Mouse (Mus musculus) heart, embryonic 16.5 days (tissue): ENCODE measurements at regions not wholly inside any gene's neighbourhood (a gene's known extent, or its start where the extent isn't known, plus 50 kb on each side); places are given as distances from the start of the nearest gene placed in this dataset.
"Not testable (repeated sequence)": the region's sequence is repeated elsewhere in the genome, so short reads cannot be mapped to it uniquely, and the experiment has no call there.

Source experiments
- ATAC-seq: fragments of 200-750 bp; cut with Nextera tagmentation; replicated peaks from 2 replicates; pipeline ENCODE4 v1.8.0; 2017; ENCODE audit warnings: moderate number of reproducible peaks; ENCODE audit not compliant: insufficient read depth, low FRiP score; ENCODE audit errors: extremely low read depth
- H3K27ac ChIP-seq: fragments of 300-500 bp; sonication (generic); 2 replicates; pipeline ENCODE4 v1.5.1; 2014; ENCODE audit warnings: mild to moderate bottlenecking, low read length, control low read depth, moderate library complexity
- H3K27me3 ChIP-seq: fragments of 300-500 bp; sonication (generic); 2 replicates; pipeline ENCODE4 v1.6.1; 2014; ENCODE audit warnings: low read length, mixed read lengths; ENCODE audit not compliant: control insufficient read depth, insufficient read depth
- H3K36me3 ChIP-seq: fragments of 300-500 bp; sonication (generic); 2 replicates; pipeline ENCODE4 v1.6.1; 2014; ENCODE audit not compliant: control insufficient read depth, insufficient read depth
- H3K4me1 ChIP-seq: fragments of 300-500 bp; sonication (generic); 2 replicates; pipeline ENCODE4 v1.6.1; 2014; ENCODE audit warnings: low read length, mixed read lengths; ENCODE audit not compliant: control insufficient read depth, insufficient read depth
- H3K4me2 ChIP-seq: fragments of 300-500 bp; sonication (generic); 2 replicates; pipeline ENCODE4 v1.6.1; 2014; ENCODE audit warnings: low read depth, mild to moderate bottlenecking, control low read depth, low read length
- H3K4me3 ChIP-seq: fragments of 300-500 bp; sonication (generic); 2 replicates; pipeline ENCODE4 v1.5.1; 2014; ENCODE audit warnings: mild to moderate bottlenecking, control low read depth, low read length
- H3K9ac ChIP-seq: fragments of 300-500 bp; sonication (generic); 2 replicates; pipeline ENCODE4 v1.6.1; 2014; ENCODE audit warnings: low read length, control low read depth
- H3K9me3 ChIP-seq: fragments of 300-500 bp; sonication (generic); replicated peaks from 2 replicates; pipeline ENCODE4 v1.6.1; 2016; ENCODE audit warnings: low read length; ENCODE audit not compliant: control insufficient read depth
- WGBS: fragments of 180-500 bp; shearing (Covaris S2); extraction: QIAGEN DNeasy Blood & Tissue Kit; methylation state at CpG from one replicate; pipeline ENCODE4 v1.1.7; 2014; 5-methylcytosine and 5-hydroxymethylcytosine counted together

DNA sequence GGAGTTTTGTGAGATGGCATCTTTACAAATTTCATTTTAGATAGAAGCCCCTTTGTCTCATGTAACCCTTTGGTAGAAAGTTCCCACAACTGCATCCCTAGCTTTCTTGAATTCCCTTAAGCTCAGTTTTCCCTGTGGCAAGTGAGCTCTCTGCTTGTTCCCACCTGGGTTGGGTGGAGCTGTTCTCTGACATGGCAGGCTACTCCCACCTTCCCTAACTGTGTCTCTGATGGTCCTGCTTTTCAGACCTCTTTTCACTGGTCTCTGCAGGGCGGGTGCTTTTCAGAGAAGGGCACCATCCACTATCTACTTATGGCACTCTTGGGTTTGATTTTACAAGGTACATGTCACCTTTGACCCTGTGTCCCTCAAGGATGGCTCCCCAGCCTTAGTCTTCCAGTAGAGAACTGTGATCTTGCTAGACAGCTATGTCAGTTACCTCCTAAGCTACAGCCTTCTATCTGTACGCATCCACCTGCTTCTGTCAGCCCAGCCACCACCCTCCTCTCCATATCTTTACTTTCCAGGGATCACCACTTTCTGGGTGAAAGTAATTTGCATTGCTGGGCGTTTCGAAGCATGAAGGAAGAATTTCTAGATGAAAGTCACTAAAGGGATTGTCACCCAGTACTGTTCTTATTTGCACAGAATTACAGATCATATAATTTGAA, 302.1 kb upstream of the Tbl1xr1 start:
- Histone ChIP-seq H3K36me3 (no peaks in the 10 kb centered on the region), H3K4me2 (no peak overlapping the region), H3K4me1 (peaks cover 10% of the 10 kb centered on the region), H3K4me3 (no peak overlapping the region), H3K27me3 (no peaks in the 10 kb centered on the region), H3K27ac (no peak overlapping the region), H3K9me3 (no peaks in the 10 kb centered on the region), H3K9ac (no peak overlapping the region)
- 79% methylated on average over 4 of the region's 4 CpGs for WGBS
- ATAC-seq, result no peak

DNA sequence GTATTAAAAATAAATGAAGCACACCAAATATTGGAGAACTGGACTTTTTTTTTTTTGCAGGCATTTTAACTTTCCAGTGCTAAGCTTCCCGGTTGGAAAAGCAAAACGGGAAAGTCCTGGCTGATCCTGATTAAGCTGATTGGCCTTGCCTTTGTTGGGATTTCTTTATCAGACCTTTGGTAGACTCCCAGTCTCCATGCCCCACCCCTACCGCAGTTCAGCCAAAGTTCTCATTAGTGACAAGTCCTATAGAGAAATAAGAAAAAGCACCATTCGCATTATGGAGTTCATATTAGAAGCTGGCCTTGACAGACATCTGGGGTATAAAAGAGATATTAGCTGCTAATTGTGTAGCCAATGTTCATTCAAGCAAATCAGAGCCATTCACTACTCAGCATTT, 297.7 kb upstream of the Tbl1xr1 start:
- Histone ChIP-seq H3K9ac (no peak overlapping the region), H3K27me3 (no peaks in the 10 kb centered on the region), H3K27ac (no peak overlapping the region), H3K4me1 (no peaks in the 10 kb centered on the region), H3K4me3 (no peak overlapping the region), H3K36me3 (no peaks in the 10 kb centered on the region), H3K4me2 (no peak overlapping the region), H3K9me3 (no peaks in the 10 kb centered on the region)
- no peak for ATAC-seq
- WGBS, result 50% methylated on average over 4 of the region's 4 CpGs

DNA sequence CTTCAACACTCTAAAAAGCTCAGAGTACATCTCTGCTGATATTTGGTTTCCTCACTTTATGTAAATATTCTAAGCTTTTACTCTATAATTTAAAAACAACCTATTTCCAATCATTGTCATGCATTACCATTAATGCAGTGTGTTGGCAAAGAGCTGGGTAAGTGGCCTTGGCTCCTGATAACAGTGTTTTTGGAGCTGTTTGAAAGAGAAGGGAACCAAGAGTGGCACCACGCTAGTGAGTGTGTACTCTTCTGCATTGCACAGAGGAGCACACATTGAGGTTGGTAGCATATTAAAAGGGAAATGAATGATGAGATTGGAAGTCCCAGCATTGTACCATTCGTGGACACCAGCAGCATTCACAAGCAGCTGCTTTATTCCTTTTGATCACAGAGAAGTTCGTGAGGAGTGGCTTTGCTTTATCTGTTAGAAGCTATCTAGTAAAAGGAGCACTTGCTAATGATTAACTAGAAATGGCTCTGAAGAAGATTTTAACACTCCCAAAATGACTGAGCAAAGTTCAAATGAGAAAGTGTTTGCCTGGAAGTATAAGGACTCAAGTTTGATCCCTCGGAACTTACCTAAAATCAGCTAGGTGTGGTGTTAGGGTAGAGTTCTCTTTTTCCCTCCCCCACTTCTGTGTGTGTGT, 284.3 kb upstream of the Tbl1xr1 start:
- Histone ChIP-seq H3K4me3 (no peak overlapping the region), H3K36me3 (no peaks in the 10 kb centered on the region), H3K27me3 (no peaks in the 10 kb centered on the region), H3K4me1 (no peaks in the 10 kb centered on the region), H3K9ac (no peak overlapping the region), H3K4me2 (no peak overlapping the region), H3K27ac (no peak overlapping the region), H3K9me3 (no peaks in the 10 kb centered on the region)
- ATAC-seq, result no peak
- WGBS, result 72% methylated on average over 4 of the region's 4 CpGs

DNA sequence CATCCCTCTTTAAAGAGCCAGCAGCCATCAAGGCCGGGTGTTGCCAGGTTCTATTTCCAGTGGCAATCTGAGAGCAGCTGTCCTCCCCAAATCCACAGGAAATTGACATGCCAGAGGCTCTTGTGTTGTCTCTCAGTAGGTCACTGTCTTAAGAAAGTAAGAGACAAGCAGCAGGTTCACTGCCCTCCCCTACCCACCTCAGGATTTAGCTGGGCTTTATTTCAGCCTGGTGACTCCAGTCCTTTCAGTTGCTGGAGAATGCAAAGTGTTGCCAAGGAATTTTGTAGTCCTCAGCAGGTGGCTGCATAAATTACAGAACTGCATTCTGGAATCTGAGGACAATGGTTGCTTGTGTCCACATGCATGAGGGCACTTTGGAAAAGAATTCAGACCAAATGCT, 278.3 kb upstream of the Tbl1xr1 start:
- no peak for ATAC-seq
- 50% methylated on average over 1 of the region's 1 CpGs for WGBS
- no peak overlapping the region for H3K27ac ChIP-seq
- H3K9ac ChIP-seq, result no peak overlapping the region
- no peaks in the 10 kb centered on the region for H3K4me1 ChIP-seq
- no peaks in the 10 kb centered on the region for H3K9me3 ChIP-seq
- no peaks in the 10 kb centered on the region for H3K27me3 ChIP-seq
- no peak overlapping the region for H3K4me2 ChIP-seq
- no peak overlapping the region for H3K4me3 ChIP-seq
- no peaks in the 10 kb centered on the region for H3K36me3 ChIP-seq

DNA sequence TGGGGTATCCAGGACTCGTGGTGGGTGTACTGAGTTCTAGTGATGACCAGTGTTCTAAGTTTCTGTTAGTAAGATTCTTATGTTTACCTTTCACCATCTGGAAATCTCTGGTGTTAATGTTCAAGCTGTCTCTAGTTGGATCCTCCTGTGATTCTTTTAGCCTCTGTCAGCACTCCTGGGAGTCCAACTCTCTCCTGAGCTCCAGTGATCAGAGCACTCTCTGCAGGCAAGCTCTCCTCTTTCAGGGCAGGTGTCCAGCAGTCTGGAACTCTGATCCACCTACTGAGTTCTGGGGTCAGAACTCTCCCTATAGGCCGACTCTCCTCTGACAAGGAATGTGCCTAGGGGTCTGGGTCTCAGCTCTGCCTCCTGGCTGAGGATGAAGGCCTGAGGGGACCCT, 272.6 kb upstream of the Tbl1xr1 start:
- not testable (repeated sequence) for H3K36me3 ChIP-seq, H3K9ac ChIP-seq, ATAC-seq, H3K4me3 ChIP-seq, H3K27ac ChIP-seq, H3K27me3 ChIP-seq, H3K9me3 ChIP-seq, H3K4me2 ChIP-seq, H3K4me1 ChIP-seq
- WGBS, result 83% methylated on average over 2 of the region's 2 CpGs

DNA sequence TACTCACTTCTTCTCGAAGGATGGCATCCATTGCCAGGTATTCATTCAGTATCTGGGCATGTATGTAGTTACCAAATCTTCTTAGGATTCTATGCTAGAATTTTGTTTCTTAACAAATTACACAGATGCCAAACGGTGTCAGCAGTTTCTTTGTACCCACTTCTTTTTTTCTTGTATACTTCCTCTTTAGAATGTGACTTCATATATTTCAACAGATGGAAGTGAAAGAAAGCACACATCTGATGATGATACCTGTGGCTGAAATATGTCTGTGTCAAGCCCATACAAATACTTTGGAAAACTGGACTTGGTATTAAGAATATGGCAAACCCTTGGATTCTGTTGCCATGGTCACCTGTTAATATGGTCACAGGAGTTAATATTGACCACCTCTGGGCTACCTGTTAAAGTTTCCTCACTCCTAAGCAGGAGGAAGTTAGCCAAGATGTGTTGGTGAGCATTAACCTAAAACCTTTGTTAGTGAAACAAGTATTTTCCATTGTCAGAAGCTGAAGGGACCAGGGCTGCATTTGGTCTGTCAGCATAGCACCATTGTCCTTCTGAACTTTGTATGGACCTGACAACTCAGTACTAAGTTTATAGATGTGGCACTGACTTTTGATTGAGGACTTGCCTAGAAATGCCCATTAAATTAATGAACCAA, 269.8 kb upstream of the Tbl1xr1 start:
- no peak for ATAC-seq
- 81% methylated on average over 2 of the region's 2 CpGs for WGBS
- H3K36me3 ChIP-seq, result no peaks in the 10 kb centered on the region
- no peaks in the 10 kb centered on the region for H3K9me3 ChIP-seq
- no peak overlapping the region for H3K27ac ChIP-seq
- no peaks in the 10 kb centered on the region for H3K27me3 ChIP-seq
- H3K4me3 ChIP-seq, result no peak overlapping the region
- no peaks in the 10 kb centered on the region for H3K4me1 ChIP-seq
- no peak overlapping the region for H3K9ac ChIP-seq
- H3K4me2 ChIP-seq, result no peak overlapping the region

DNA sequence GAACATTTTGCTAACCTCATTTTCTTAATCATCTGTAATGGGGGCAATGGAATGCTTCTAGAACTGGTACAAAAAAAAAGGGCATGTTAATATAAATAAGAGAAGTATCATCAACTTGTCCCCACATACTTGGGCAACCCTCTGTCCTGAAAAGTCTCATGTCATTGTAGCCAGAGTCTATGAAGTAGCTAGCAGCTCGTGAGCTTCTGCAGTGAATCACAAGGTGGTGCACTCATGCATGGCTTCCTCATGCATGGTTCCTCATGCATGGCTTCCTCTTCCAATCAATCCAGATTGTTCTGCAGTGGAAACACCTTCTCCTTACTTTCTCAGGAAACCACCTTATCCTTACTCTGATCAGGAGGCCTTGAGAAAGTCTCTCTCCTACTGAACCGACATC, 267.9 kb upstream of the Tbl1xr1 start:
- Histone ChIP-seq H3K9ac (no peak overlapping the region), H3K9me3 (no peaks in the 10 kb centered on the region), H3K27ac (no peak overlapping the region), H3K4me1 (no peaks in the 10 kb centered on the region), H3K27me3 (no peaks in the 10 kb centered on the region), H3K4me3 (no peak overlapping the region), H3K4me2 (no peak overlapping the region), H3K36me3 (no peaks in the 10 kb centered on the region)
- WGBS, result 66% methylated on average over 2 of the region's 2 CpGs
- ATAC-seq, result no peak

DNA sequence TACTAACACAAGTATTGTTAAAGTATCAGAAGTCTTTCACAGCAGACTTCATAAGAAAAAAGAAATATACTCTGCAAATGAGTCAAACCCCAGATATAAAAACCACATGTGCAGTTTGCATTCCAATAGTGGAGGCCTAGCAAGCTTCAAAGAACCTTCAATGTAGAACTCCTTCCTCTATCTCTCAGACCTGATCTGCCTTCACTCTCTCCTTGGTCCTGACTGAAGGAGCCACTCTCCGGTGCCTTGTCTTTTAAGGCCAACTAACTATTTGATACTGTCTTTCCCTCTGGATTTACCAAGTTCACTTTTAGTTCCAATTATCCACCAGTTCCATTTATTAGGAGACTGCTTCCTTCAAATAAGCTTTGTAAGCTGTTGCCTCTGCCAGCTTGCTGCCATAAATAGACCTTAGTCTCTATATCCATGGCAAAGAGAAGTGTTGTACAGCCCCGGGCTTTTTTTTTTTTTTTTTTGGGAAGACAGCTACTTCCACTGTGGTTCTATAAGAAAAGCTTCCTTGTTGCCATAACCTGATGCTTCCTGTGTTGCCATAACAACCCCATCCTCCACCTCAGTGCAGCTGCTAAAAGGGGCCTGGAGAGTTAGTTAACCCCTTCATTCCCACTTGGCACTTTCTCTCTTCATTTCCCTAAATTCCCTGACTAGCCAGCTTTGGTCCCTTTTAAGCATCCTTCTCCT, 266.5 kb upstream of the Tbl1xr1 start:
- no peak overlapping the region for H3K4me3 ChIP-seq
- no peak overlapping the region for H3K9ac ChIP-seq
- H3K36me3 ChIP-seq, result no peaks in the 10 kb centered on the region
- no peaks in the 10 kb centered on the region for H3K9me3 ChIP-seq
- no peak for ATAC-seq
- H3K27me3 ChIP-seq, result no peaks in the 10 kb centered on the region
- 12% methylated on average over 2 of the region's 2 CpGs for WGBS
- no peak overlapping the region for H3K27ac ChIP-seq
- H3K4me2 ChIP-seq, result no peak overlapping the region
- no peaks in the 10 kb centered on the region for H3K4me1 ChIP-seq

DNA sequence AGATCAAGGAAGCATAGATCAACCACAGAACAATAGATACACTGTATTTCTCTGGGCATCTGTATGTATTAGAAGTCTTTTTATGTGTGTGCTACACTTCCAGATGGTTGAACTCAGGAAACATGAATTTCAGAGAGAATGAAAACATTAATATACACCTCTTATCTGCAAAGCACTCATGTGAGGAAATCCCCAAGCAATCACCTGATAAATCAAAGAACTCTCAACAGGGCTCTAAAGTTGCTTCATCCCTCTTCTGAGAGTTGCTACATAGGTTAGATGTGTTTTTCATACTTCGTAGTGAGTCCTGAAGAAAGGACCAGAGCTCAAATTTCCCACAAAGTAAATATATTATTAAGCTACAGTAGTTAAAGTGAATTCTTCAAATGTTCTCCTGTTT, 263.1 kb upstream of the Tbl1xr1 start:
- no peak for ATAC-seq

More for the DNA sequence above, 263.1 kb upstream of the Tbl1xr1 start:
- Histone ChIP-seq H3K9ac (no peak overlapping the region), H3K27me3 (no peaks in the 10 kb centered on the region), H3K4me3 (no peak overlapping the region), H3K9me3 (no peaks in the 10 kb centered on the region), H3K4me1 (no peaks in the 10 kb centered on the region), H3K4me2 (no peak overlapping the region), H3K27ac (no peak overlapping the region), H3K36me3 (no peaks in the 10 kb centered on the region)
- 71% methylated on average over 1 of the region's 1 CpGs for WGBS
